In the genomic region with DNA sequence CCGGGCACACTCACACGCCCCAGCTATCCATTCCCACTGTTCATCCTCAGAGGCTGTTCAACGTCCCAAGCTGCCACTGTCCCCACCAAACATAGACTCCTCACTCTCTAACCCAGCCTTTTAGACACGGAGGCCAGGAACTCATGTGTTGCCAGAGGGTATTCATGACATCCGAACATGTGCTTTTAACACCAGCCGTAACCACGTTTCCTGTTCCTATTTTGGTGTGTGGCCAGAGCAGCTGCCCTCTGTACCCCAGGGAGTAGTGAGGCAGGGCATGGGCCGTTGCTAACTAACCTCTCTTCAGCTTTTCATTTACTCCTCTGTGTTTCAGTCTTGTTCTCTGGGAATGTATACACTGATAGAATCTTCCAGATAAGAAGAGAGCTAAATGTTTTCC, we compare ENCODE assay signal across 12 mouse cellular contexts.
DNase-seq lines count a peak whose midpoint lies in the region; ATAC-seq and TF ChIP-seq lines count a peak whose summit lies in the region.
"Had no signal": no experiment of that assay in that cellular context is flagged by ENCODE, and none has a peak within 500 bp of the region (broad histone marks: within the 10 kb centered on the region; RNA-seq: fewer than 3 reads in every experiment).

No protein-coding gene starts in this region.

- TF ChIP-seq EP300 in lung, postnatal 0 days (IDR thresholded peaks at IDR 0.05) = no peak

- TF ChIP-seq POLR2A in myocyte (IDR thresholded peaks at IDR 0.05; ENCODE audit: insufficient read length, low read depth) = no peak

- no peaks in the 10 kb centered on the region for H3K4me1 ChIP-seq in lung, postnatal 0 days (ENCODE audit: insufficient read depth, low read depth, low read length)
- no peaks in the 10 kb centered on the region for H3K4me1 ChIP-seq in midbrain, embryonic 16.5 days (ENCODE audit: control insufficient read depth, insufficient read depth, low read length)
- H3K4me1 ChIP-seq: limb, embryonic 15.5 days; midbrain, embryonic 10.5 days had no signal

- H3K36me3 ChIP-seq in lung, postnatal 0 days (ENCODE audit: insufficient read depth, low read length) = no peaks in the 10 kb centered on the region
- no peaks in the 10 kb centered on the region for H3K36me3 ChIP-seq in myocyte (ENCODE audit: control insufficient read depth, insufficient read depth)
- H3K36me3 ChIP-seq in midbrain, embryonic 16.5 days (ENCODE audit: control insufficient read depth, insufficient read depth, low read length) = no peaks in the 10 kb centered on the region
- H3K36me3 ChIP-seq: limb, embryonic 15.5 days; midbrain, embryonic 10.5 days had no signal

- no peak overlapping the region for H3K9ac ChIP-seq in lung, postnatal 0 days (replicated peaks; ENCODE audit: low read depth)
- no peak overlapping the region for H3K9ac ChIP-seq in midbrain, embryonic 16.5 days (ENCODE audit: low read depth, low read length)
- H3K9ac ChIP-seq: limb, embryonic 15.5 days had no signal

- H3K79me2 ChIP-seq in myocyte (ENCODE audit: control insufficient read depth, insufficient read depth) = no peaks in the 10 kb centered on the region

- ATAC-seq in lung, postnatal 0 days = no peak
- no peak for ATAC-seq in midbrain, embryonic 16.5 days

- no peak overlapping the region for H3K4me2 ChIP-seq in lung, postnatal 0 days (replicated peaks; ENCODE audit: low read depth, low read length)
- H3K4me2 ChIP-seq in myocyte (ENCODE audit: low read depth) = no peak overlapping the region
- H3K4me2 ChIP-seq in midbrain, embryonic 16.5 days (ENCODE audit: low read length) = no peak overlapping the region
- H3K4me2 ChIP-seq: limb, embryonic 15.5 days had no signal

- 43% methylated on average over 8 of the region's 8 CpGs for WGBS in lung, postnatal 0 days
- WGBS in midbrain, embryonic 16.5 days = 64% methylated on average over 8 of the region's 8 CpGs

- no peak overlapping the region for H3K27ac ChIP-seq in lung, postnatal 0 days (ENCODE audit: low read length)
- no peak overlapping the region for H3K27ac ChIP-seq in midbrain, embryonic 16.5 days (ENCODE audit: low read length)
- H3K27ac ChIP-seq: heart, adult 2 months; limb, embryonic 15.5 days; midbrain, embryonic 10.5 days had no signal

- no peaks in the 10 kb centered on the region for H3K9me3 ChIP-seq in lung, postnatal 0 days (ENCODE audit: low read length)
- no peaks in the 10 kb centered on the region for H3K9me3 ChIP-seq in midbrain, embryonic 16.5 days (replicated peaks; ENCODE audit: control insufficient read depth, low read length, poor library complexity, severe bottlenecking)
- H3K9me3 ChIP-seq: limb, embryonic 15.5 days; midbrain, embryonic 10.5 days had no signal

- no peak overlapping the region for H3K4me3 ChIP-seq in lung, postnatal 0 days (ENCODE audit: low read depth, low read length)
- no peak overlapping the region for H3K4me3 ChIP-seq in myocyte
- H3K4me3 ChIP-seq in midbrain, embryonic 16.5 days (ENCODE audit: low read depth, low read length) = no peak overlapping the region
- H3K4me3 ChIP-seq: heart, adult 2 months; limb, embryonic 15.5 days; midbrain, embryonic 10.5 days had no signal

- no peaks in the 10 kb centered on the region for H3K27me3 ChIP-seq in lung, postnatal 0 days (replicated peaks; ENCODE audit: insufficient read depth, low read length)
- H3K27me3 ChIP-seq in myocyte (ENCODE audit: control insufficient read depth, insufficient read depth, insufficient read length) = no peaks in the 10 kb centered on the region
- H3K27me3 ChIP-seq in midbrain, embryonic 16.5 days (ENCODE audit: control insufficient read depth, insufficient read depth, low read depth, low read length) = no peaks in the 10 kb centered on the region
- H3K27me3 ChIP-seq: limb, embryonic 15.5 days had no signal

- no peak for TF ChIP-seq CTCF in lung, postnatal 0 days (IDR thresholded peaks at IDR 0.05)

- H3ac ChIP-seq in myocyte (ENCODE audit: control insufficient read depth, insufficient read length) = no peak overlapping the region

- peak; percentile 5 for DNase-seq in lung, postnatal 10 days
- no peak for DNase-seq in lung, postnatal 0 days (ENCODE audit: low spot score)
- DNase-seq in gastrocnemius, adult 18-20 months (ENCODE audit: low spot score) = peak; percentile 29
- peak; percentile 22 to 40 for DNase-seq in thymus, postnatal 36 days
- DNase-seq in frontal cortex, adult 2 months (ENCODE audit: extremely low spot score in 1 of 2, low spot score in 1 of 2) = no peak
- DNase-seq: adrenal gland, postnatal 10 days; cerebellum, adult 8-10 months had no signal

TF ChIP-seq in myocyte, 11 proteins besides CTCF, POLR2A, EP300 and RAD21:
- TF ChIP-seq MYOD1 (IDR thresholded peaks at IDR 0.05; ENCODE audit: control insufficient read depth in 1 of 3, insufficient read length in 2 of 3, low read depth in 2 of 3) = peak in 2 of 3 experiments; percentile 70 to 81
- TF ChIP-seq MYOG (IDR thresholded peaks at IDR 0.05; ENCODE audit: control insufficient read depth in 1 of 3, insufficient read depth in 1 of 3, insufficient read length in 2 of 3, low read depth in 2 of 3) = peak in 2 of 3 experiments; percentile 63 to 79
- TF ChIP-seq USF1 (IDR thresholded peaks at IDR 0.05; ENCODE audit: low read depth) = no peak
- TF ChIP-seq E2F4 (IDR thresholded peaks at IDR 0.05; ENCODE audit: insufficient read depth) = no peak
- TF ChIP-seq POLR2AphosphoS2 (IDR thresholded peaks at IDR 0.05; ENCODE audit: insufficient read length, low read depth) = no peak
- TF ChIP-seq TCF12 (IDR thresholded peaks at IDR 0.05; ENCODE audit: insufficient read depth, poor library complexity, severe bottlenecking) = no peak

Comparison
In these comparisons a context has a peak if more than half of its experiments do, and no peak if none do; other contexts are left out.
1. DNase-seq: peak in lung, postnatal 10 days (single experiment), gastrocnemius, adult 18-20 months (single experiment) and thymus, postnatal 36 days (2 of 2); none in lung, postnatal 0 days (single experiment) and frontal cortex, adult 2 months (0 of 2).